Mouse (Mus musculus): ENCODE data around the gene Ano7.

GRCm38 (mm10) chr1:93379117-93379516 lies 5.4 kb downstream of the Ano7 start:
- 0 out of 2 replicates have a peak, but pooled peaks have one; percentile 21 for TF ChIP-seq CTCF (IDR thresholded peaks at IDR 0.05; ENCODE audit: low read depth)
- no peak for TF ChIP-seq EP300 (optimal IDR thresholded peaks at IDR 0.05)
